Mouse (Mus musculus) kidney, postnatal 4 days (tissue): ENCODE measurements around the gene Cd38.
A peak's percentile ranks its signal among the peaks of the same experiment; 100 is the strongest.

Experiments used
- DNase-seq, 2 experiments: peaks; one replicate each; pipeline ENCODE4 v3.0.0; 2021; ENCODE audit warnings: mixed read lengths in 2 of 2

The Cd38 gene

DNA sequence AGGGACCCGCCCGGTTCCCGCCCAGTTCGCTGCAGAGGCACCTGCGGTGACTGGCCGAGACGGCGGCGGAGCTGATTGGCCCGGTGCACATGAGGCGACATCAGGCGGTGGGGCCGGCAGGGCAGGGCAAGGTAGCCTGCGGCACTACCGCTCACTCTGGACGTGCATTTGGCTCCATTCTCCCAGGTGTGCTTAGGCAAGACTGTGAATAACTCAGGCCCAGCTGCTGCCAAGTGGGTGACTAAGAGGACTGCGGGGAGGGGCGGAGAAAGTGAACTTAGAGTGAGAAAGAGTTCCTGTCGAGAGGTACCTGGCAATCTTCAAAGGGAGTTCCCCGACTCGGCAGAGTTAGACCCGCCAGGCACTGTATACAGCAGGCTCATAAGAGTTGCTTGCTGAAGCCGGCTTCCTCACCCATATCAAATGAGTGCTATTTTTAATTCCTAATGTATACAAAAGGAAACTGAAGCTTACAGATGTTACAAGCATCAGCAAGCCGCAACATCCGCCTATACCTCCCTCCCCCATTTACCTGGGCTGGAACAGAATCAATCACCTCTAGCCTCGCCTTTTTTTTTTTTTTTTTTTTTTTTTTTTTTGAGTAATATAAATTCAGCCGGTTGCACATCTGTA is 79.9 kb downstream of the Cd38 start:
- DNase-seq: peak; percentile 81 to 91

DNA sequence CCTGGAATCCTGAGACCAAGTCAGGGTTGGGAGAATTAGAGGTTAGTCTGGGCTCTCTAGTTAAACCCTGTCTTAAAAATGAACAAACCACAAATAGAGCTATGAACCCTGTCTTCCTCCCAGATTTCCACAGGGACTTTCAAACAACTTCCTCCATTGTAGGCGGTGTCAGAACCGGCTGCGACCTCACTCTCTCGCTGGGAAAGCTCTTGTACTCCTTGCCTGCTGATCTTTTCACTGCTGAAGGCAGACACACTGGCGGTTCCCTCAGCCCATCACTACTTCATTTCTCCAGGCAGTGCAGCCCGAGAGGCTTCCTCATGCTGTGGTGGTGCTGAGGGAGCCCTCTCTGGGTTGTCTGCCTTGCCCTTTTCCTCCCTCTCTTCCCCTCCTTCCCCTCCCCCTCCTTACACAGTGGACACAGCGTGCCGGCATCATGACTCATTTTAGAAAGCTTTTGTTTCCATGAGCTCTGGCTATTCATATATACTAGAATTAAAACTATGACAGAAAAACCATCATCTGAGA is 80.5 kb downstream of the Cd38 start:
- peak; percentile 46 to 60 for DNase-seq

DNA sequence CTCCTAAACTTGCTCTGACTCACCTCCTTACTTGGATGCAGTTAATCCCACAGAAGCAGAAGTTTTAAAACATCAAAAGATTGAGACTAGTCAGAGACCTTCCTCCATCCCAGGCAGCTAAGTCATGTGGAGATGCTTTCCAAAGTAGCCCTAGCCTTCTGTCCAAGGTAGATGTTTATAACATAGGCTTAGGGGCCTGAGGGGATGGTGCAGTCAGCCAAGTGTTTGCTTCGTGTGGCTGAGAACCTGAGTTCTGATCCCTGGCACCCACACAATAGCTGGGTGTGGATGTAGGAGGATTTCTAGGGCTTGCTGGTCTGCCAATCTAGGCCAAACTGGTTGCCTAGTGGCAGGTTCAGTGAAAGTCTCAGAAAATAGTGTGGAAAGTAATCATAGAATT is 84.9 kb downstream of the Cd38 start:
- DNase-seq: no peak

DNA sequence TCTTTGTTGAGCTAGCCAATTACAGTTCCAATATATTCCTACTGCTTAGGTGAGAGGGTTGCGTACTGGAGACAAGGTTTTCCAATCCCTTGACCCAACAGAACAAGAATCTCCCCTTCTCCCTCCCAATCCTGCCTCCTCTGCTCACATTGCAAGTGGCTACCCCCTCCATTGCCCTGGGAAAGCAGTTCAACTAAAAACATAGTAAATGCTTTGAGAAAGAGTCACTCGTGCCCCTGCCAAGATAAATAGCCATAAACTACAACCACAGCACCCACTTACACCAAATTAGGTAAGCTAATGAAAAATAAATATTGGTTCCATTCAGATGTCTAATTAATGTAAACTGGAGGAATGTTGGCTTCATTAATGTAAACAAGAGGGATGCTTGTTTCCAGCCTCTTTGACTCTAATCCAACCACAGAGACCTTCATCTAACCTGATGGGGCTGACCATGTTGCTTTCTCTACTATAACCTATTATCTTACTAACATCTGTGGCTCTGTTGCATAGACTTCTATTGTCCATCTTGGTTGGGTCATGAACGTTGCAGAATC is 91.6 kb downstream of the Cd38 start:
- no peak for DNase-seq

DNA sequence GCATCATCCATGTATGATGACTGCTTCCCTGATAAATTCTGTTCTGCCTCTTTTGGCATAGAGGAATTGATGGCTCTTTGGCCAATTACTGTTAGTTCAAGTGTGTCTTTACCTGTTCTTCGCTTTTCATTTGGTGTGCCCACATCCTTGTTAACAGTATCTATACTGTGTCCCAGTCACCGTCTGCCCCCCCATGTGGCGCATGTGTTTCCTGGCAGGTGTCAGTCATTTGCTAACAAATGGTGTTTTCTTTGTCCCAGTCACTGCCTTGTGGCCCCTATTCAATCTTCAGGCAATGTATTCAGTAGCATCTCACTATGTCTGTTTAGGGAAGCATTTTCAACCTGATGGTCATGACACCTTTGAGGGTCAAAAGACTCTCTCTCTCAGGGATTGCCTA is 92.7 kb downstream of the Cd38 start:
- DNase-seq: no peak
